Mouse (Mus musculus) heart, adult 9 months (tissue): ENCODE data around the gene Tm4sf5.
"Not testable (repeated sequence)": the region's sequence is repeated elsewhere in the genome, so short reads cannot be mapped to it uniquely, and the experiment has no call there.

Source experiments
- DNase-seq, 2 experiments: peaks; one replicate each; pipeline ENCODE4 v3.0.0; 2022; ENCODE audit warnings: low spot score in 2 of 2

The Tm4sf5 gene

DNA sequence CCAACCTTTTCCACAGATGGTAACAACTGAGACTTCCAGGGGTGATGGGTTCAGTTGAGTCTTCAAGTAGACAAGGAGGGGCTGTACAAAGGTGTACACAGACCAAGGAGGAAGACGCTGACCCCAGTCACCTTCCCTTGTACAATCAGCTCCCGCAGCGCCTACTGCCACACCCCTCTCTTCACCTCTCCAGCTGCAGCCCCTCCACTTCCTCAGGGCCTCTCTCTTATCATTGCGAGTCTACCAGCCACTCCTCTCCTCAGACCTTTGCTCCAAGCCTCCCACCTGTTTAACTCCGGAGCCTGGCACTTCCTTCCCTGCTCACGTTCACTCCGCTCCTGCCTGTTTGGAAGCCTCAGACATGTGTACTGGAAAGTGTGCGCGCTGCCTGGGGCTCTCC is at the start of gene Tm4sf5:
TSS of gene Tm4sf5 (plus strand) at position 275 of the 400 bp plus-strand sequence.
- DNase-seq = no peak

DNA sequence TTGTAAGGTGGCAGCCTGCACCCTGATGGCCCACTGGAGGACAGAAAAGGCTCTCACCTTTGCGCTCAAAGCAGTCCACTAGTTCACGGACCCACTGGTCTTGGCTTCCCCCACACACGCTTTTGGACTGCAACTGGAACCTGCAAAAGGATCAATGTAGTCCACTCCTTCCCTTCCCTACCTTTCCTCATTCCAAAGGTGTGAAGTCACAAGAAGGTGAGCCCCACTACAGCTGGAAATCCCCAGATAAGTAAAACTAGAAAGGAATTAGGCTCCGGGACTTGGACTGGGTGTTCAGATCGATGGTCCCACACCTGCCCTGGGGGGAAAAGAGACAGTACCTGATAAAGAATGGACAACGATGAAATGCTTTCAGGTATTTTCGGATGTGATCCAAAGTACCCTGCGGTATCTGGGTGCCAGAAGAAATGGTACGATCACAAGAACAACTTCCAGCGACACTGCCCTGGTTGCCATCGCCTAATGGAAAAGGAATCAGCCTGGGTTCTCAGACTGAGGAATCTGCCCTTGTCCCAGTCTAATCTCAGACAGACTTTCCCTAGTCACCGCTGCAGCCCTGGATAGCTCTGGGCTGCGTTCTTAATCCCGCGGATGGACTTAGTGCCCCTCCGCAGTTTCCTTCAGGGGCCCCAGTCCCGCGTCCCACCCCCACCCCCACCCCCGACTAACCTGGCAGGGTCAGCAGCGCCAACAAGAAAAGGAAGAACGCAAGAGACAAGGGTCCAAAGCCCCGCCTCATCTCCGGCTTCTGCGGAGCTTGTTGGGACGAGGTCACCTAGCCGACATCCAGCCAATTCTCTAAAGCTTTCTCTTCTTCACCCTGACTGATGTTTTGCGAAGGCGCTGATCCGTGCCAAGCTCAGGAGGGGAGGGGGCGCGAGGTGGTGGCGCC is 46.1 kb upstream of the Tm4sf5 start, which contains the start of gene Zmynd15:
TSS of gene Zmynd15 (plus strand) at position 746 of the 913 bp plus-strand sequence.
- no peak for DNase-seq

DNA sequence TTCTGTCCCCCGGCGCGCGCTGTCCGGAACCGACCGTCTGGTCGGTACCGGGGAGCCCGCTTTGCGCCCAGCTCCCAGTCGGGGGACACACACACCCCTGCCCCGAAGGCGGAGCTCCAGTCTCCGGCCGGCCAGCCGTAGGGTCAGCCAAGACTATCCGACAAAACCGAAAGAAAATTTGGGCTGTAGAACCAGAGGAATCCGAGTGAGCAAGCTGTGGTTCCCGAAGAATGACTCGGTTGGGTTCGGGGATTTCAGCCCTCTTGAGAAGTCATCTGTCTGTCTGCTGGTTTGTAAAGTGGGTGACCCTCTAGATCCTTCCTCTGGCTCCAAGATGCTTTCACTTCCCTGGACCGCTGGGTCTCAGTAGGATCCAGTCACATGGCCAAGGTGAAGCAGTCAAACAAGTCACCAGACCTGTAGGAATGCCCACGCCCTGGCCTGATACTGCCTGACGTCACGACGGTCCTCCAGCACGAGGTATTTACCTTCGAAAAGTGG is 45.4 kb upstream of the Tm4sf5 start, which contains the start of gene Cxcl16:
TSS of gene Cxcl16 (minus strand) at position 384 of the 501 bp plus-strand sequence.
- DNase-seq = peak; percentile 79

DNA sequence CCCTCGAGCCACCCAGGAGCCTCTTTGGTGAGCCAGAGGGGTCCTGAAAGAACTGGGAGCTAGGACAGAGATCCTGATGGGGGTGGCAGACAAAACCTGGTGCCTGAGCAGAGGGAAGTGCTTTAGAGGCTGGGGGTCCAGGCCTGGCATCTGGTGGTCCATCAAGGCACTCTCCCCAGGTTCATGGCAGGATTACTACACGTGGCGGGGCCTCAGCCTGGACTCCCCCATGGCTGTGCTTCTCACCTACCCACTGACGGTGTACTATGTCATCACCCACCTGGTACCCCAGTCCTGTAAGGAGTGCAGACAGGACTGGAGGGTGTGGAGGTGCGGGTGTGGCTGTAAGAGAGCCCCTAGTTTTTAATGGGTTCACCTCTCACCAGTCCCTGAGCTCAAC is 41.1 kb upstream of the Tm4sf5 start:
- DNase-seq = no peak

DNA sequence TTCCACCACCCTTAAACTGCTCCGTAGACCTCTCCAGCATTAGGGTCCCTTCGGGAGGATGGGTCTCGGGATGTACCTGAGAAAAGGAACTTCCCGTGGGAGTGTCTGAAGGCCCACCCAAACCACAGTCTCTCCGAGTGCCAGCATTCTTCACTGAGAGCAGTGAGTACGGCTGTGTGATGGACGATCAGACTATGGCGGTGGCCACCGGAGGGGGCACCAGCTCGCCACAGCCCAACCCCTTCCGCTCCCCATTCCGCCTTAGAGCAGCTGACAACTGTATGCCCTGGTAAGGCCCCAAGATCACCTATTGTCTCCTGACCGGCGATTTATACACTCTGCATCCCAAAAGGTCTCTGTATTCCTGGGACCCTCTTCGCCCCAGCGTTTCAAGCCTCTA is 39.8 kb upstream of the Tm4sf5 start:
- no peak for DNase-seq

DNA sequence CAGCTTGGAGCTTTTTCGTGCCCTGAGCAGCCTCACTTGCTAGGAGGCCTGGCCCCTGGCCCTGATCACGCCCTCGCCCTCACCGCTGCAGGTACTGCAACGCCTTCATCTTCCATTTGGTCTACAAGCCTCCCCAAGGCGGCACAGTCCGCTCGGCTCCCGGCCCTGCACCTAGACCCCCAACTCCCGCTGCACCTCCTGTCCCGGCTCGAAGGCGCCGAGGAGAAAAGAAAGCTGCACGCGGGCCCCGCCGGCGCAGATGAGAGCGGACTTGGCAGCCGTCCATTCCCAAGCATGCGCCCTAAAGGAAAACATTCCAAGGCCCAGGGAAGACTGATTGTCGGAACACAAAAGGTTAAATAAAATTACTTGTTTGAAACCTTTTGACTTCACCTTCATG is 39.2 kb upstream of the Tm4sf5 start:
- peak in 1 of 2 experiments; percentile 30 for DNase-seq

DNA sequence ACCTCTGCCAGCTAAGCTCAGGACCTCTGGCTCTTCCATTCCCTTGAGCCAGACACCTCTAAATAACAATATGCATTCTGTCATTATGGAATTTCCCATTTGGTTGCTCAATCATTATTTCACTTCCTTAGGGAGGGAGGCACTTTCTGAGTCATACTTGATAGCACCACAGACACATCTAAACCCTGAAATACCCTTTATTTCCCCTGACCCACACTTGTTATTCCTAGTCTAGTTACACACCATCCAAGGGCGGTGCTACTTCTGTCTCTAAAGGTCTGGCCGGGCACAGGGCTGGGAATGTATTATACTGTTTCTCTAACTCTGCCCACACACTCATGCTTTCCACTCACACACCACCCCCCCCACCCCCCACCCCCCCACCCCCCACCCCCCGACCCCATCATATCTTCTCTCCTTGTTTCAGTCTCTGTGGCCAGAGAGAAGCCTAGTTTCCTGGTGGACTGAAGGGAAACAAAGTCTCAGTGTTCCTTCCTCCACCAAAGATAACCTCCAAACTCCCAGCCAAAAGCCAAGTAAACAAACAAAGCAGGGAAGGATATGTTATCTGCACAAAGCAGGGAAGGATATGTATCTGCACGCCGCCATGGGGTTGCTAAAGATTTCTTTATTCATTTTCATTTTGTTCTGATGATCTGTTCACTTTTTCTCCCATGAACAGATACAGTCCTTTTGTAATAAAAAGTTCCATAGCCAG is 37.0 kb upstream of the Tm4sf5 start:
- DNase-seq = peak; percentile 44 to 49

DNA sequence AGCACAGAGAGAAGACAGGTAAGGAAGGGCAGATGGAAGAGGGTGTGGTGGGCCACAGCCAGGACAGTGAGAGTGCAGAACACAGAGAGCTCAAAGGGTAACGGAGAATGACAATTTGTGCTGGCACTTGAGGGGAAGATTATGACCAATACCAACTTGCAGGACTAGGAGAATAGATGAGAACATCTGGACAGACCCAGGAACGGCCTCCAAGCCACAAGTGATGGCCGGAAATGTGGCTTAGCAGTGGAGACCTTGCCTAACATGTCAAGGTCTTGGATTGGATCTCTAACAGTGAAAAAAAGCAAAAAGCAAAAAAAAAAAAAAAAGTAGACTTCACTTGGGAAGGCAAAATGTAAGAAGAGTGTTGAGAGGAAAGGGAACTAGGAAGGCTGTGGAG is 35.3 kb upstream of the Tm4sf5 start:
- no peak for DNase-seq

DNA sequence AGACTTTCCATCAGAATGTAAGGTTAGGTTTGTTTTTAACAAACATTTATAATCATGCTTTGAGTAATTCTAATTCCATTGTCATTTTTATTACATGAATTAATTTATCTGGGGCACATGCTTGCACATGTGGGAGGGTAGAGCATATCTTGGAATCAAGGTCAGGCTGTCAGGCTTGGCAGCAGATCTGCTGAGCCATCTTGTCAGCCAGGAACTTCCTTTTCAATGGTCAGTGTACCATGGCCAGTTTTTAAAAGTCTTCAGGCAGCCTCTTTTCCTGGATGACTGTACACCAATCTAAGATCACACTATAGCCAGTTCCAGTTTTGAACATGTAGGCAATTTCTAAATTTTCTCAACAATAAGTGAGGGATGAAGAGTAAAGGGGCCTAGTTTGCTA is 32.3 kb upstream of the Tm4sf5 start:
- no peak for DNase-seq

DNA sequence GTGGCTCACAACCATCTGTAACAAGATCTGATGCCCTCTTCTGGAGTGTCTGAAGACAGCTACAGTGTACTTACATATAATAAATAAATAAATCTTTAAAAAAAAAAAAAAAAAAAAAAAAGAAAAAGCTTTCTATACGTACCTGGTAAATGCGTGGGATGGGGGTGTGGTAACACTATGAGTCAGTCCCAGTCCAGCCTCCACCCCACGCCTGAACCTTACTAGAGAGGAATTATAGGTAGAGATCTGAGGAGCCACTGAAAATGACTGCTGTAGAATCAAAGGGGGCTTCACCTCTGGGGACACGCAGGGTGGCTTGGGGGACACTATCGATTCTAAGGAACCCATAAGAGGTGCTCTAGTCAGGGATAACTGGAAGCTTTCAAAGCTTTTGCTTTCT is 31.8 kb upstream of the Tm4sf5 start:
- DNase-seq = not testable (repeated sequence)

DNA sequence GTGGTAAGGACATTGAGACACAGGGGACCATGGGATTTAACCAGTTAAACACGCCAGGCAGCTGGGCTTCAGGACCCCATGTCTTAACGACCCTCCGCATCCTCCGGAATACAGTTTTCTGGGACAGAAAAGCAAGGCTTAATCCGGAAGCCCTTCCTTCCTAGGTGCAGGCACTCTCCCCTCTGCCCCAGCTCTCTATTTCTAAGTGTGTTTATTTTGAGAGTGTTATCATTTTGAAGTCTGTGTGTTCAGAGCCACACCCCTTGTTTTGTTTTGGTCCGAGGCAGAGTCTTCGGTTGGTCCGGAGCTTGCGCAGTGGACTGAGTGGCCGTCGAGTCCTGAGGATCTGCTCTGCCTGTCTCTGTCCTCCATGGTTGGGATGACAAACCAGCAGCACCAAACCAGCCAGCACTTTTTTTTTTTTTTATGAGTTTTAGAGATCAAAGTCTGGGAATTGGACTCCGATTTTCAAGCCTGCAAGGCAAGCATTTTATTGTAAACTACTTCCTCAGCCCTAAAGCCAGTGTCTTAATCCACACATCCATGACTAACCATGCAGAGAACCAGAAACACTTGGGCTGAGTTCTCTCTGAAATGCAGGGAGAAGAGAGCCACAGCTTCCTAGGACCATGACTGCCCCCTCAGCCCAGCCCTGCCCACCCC is 30.0 kb upstream of the Tm4sf5 start:
- no peak for DNase-seq

DNA sequence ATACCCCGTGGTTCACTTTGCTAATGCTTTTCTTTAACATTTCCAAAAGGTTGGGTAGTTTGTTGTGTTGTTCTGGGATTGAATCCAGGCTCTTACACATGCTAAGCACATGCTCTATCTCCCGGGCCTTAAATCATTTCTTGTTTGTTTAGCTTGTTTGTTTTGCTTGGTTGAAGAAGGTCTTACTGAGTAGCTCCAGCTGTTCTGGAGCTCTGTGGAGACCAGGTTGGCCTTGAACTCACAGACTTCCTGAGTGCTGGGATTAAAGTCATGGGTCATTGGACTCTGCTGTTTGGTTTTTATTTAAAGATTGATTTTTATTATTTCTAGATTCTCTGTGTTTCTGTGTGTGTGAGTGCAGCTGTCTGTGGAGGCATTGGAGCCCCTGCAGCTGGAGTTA is 19.5 kb upstream of the Tm4sf5 start:
- DNase-seq = no peak

DNA sequence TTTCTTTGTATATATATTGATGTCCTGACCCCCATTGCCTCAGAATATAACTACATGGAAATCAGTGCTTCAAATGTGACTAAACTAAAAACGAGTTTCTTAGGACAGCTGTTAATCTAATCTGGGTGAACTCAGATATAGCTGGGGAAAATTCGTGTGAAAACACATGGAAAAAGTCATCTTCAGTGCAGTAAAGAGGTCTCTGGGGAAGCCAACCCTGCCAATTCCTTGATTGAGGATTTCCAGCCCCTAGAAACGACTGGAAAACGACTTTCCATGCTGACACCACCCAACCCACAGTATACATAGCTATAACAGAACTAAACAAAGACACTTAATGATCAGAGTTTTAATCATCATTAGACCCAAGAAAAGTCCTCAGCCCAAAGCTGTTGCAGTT is 17.2 kb upstream of the Tm4sf5 start:
- DNase-seq = peak; percentile 52 to 57

DNA sequence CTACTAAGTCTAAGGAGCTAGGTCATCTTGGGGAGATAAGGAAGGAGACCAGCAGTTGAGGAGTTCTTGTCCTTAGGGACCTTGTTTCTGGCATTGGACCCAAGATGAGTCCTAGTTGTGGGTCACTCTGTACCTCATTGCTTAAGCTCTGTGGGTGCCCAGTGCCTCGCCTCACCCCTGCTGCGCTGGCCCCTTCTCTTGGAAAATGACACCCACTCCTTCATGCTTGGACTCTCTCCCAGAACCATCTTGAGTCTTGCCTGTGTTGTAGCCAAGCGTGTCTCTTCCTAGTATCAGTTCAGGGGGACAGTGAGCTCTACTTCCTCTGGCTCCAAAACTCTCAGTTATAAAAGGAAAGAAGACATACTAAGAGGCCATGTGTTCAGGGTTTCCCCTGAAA is 15.9 kb upstream of the Tm4sf5 start:
- peak; percentile 47 to 55 for DNase-seq

DNA sequence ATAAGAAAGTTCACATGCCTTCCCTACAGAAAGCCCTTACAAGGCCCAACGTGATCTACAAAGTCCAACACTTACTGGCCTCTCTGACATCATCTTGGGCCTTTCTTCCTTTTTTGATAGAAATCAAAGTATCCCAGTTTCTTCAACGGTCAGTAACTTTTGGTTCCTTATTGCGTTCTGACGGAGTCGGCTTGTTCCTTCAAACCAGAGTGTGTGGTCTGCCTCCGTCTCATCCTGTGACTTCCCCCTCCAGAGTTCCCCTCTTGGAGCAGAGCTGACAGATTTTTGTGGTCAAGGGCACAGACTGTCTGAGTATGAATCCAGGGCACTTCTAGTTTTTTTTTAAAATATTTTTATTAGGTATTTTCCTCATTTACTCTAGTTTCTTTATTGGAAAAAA is 15.4 kb upstream of the Tm4sf5 start:
- DNase-seq = peak in 1 of 2 experiments; percentile 63

DNA sequence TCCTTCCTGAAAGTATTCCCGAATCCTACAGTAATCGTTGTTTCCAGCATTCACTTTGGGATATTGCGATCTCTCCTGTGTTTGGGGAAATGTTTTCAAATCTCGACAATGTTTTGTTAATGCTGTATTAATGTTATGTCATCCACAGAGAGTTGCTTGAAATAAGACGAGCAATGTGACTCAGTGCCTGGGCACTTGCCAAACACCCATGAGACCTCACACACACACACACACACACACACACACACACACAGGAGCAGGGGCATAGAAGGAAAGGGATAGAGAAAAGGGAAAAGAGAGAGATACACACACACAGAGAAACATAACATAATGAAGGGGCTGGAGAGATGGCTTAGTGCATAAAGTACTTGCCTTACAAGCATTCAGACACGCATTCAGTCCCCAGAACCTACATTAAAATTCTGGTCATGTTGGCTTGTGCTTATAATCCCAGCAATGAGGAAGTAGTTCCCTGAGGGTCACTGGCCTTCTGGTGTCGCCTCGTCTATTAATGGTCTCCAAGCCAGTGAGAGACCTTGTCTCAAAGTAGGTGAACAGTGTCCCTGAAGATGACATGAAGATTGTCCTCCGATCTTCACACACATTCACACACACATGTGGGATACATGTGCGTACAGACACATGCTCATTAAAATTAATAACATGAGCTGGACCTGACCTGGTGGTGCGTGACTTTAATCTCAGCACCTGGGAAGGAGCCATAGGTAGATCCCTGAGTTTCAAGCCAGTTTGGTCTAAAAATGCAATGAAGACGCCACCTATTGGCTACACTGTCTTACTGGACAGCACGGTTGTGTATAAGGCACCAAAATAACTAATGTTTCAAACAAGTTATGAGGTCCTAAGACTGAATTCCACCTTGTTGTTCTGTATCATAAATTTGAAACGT is 5.2 kb upstream of the Tm4sf5 start:
- DNase-seq = no peak

DNA sequence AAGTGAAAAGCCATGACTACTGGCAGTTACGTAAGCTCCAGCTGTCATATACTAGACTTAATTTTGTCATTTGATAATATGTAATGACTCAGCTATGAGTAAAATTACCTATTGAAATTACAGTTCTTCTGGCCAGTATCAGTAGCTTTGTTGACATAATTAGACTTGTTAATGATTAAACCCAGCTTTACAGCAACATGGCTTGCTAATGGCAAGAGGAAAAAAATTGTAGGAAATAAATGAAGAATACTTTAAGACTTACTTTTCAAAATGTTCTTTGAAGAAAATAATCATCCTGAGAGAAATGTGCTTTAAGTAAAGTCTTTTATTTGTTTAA is 4.6 kb upstream of the Tm4sf5 start:
- DNase-seq = no peak

DNA sequence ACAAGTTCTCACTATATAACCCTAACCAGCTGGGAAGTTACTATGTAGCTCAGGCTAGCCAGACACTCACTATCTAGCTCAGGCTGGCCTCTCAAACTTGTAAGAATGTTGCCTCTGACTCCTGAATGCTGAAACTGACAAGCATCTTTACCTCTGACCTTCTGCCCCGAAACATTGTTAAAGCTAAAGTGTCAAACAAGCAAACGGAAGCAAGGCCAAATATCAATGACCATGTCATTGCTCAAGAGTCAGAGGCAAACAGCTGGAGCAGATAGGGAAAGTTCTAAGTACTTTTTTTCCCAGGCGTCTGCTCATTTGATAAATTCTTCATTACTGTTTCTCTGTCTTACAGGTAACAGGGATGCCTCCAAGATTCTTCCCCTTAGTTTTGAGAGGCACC is 3.0 kb upstream of the Tm4sf5 start:
- no peak for DNase-seq

DNA sequence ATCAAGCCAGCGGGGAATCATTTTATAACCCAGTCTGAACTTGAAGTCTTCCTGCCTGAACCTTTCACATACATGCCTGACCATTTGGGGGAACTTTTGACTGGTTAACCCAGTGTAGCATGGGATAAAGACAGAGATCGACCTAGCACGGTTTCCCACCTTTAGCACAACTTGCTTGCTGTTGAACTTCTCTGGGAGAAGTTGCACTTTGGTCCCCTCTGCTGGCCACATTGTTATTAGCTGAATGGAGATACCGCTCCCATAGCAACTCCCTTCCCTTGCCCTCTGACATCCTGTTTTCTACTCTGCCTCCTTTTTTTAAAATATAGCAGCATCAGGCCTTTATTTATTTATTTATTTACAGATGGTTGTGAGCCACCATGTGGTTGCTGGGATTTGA is 1.3 kb downstream of the Tm4sf5 start:
- peak; percentile 56 to 79 for DNase-seq

DNA sequence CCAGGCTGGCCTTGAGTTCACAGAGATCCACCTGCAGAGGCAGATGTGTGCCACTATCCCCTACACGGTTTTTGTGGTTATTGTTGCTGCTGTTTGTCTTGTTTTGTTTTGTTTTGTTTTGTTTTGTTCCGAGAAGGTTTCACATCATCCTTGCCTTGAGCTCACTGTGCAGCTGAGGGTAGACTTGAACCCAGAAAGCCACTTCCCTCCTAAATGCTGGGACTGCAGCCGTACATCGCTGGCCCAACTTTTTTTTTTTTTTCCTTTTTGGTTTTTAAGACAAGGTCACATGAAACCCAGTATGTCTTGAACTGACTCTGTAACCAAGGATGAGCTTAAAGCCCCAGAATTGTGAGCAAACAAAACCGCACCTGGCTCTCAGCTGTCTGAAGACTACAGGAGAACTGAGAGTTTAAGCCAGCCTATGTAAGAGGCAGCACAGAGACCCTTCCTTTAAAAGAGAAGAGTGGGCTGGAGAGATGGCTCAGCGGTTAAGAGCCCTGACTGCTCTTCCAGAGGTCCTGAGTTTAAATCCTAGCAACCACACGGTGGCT is 2.0 kb downstream of the Tm4sf5 start:
- no peak for DNase-seq
